Mouse (Mus musculus): ENCODE data around the gene Camkk1. TPM values are rescaled to one million over a fixed set of nuclear protein-coding genes. Genes with fewer than 3 reads are reported as not detected.

Gene Camkk1
- polyA plus RNA-seq (2015; fragmentation: Nextera tagmentation; extraction: Ambion mirVana): 7.7 and 7.8 TPM in 2 replicates

- H3K4me2 ChIP-seq: peak within 1 kb of the TSS; percentile 97
- ATAC-seq (ENCODE audit: borderline replicate concordance, extremely low read depth, low FRiP score, low TSS enrichment): peak; percentile 96
- no peaks in the 10 kb centered on the region for H3K9me3 ChIP-seq
- 1% methylated on average over 57 of the region's 57 CpGs for whole genome bisulfite sequencing
- H3K4me1 ChIP-seq: peaks cover 36% of the 10 kb centered on the region
- peak within 1 kb of the TSS; percentile 41; the same call in 1 of the 2 replicates for H3K27ac ChIP-seq
- no peaks in the 10 kb centered on the region for H3K36me3 ChIP-seq
- peaks cover 36% of the 10 kb centered on the region for H3K27me3 ChIP-seq
- H3K4me3 ChIP-seq: peak within 1 kb of the TSS; percentile 64
- H3K9ac ChIP-seq: peak within 1 kb of the TSS; percentile 42
Observed at GRCm38 (mm10) chr11:73018471-73019146, at the start of gene Camkk1. Camkk1 (plus strand) TSS chr11:73019008.

GRCm38 (mm10) chr11:72974995-72975503, 43.8 kb upstream of the Camkk1 start:
- WGBS: 77% methylated on average over 13 of the region's 13 CpGs
- Histone ChIP-seq H3K27ac (no peak overlapping the region), H3K4me2 (no peak overlapping the region), H3K4me1 (no peaks in the 10 kb centered on the region), H3K9me3 (no peaks in the 10 kb centered on the region), H3K4me3 (no peak overlapping the region), H3K27me3 (no peaks in the 10 kb centered on the region), H3K36me3 (no peaks in the 10 kb centered on the region), H3K9ac (no peak overlapping the region)
- no peak for ATAC-seq (ENCODE audit: borderline replicate concordance, extremely low read depth, low FRiP score, low TSS enrichment)

- H3K9ac ChIP-seq: no peak overlapping the region
- H3K27me3 ChIP-seq: no peaks in the 10 kb centered on the region
- no peaks in the 10 kb centered on the region for H3K9me3 ChIP-seq
- no peaks in the 10 kb centered on the region for H3K4me1 ChIP-seq
- 84% methylated on average over 9 of the region's 9 CpGs for WGBS
- H3K4me3 ChIP-seq: no peak overlapping the region
- no peaks in the 10 kb centered on the region for H3K36me3 ChIP-seq
- no peak overlapping the region for H3K4me2 ChIP-seq
- no peak for ATAC-seq (ENCODE audit: borderline replicate concordance, extremely low read depth, low FRiP score, low TSS enrichment)
- H3K27ac ChIP-seq: no peak overlapping the region
Observed at GRCm38 (mm10) chr11:72982516-72982915, 36.3 kb upstream of the Camkk1 start.

GRCm38 (mm10) chr11:72983283-72983682, 35.5 kb upstream of the Camkk1 start:
- Histone ChIP-seq H3K27me3 (no peaks in the 10 kb centered on the region), H3K27ac (no peak overlapping the region), H3K4me2 (no peak overlapping the region), H3K9ac (no peak overlapping the region), H3K36me3 (no peaks in the 10 kb centered on the region), H3K4me1 (no peaks in the 10 kb centered on the region), H3K9me3 (no peaks in the 10 kb centered on the region), H3K4me3 (no peak overlapping the region)
- ATAC-seq (ENCODE audit: borderline replicate concordance, extremely low read depth, low FRiP score, low TSS enrichment): no peak
- 41% methylated on average over 5 of the region's 5 CpGs for WGBS

GRCm38 (mm10) chr11:72986745-72987144, 32.1 kb upstream of the Camkk1 start:
- 75% methylated on average over 5 of the region's 5 CpGs for WGBS
- ATAC-seq (ENCODE audit: borderline replicate concordance, extremely low read depth, low FRiP score, low TSS enrichment): no peak
- Histone ChIP-seq H3K9me3 (no peaks in the 10 kb centered on the region), H3K4me2 (no peak overlapping the region), H3K36me3 (no peaks in the 10 kb centered on the region), H3K4me1 (peaks cover 24% of the 10 kb centered on the region), H3K9ac (no peak overlapping the region), H3K4me3 (no peak overlapping the region), H3K27ac (no peak overlapping the region), H3K27me3 (no peaks in the 10 kb centered on the region)

GRCm38 (mm10) chr11:72987234-72987633, 31.6 kb upstream of the Camkk1 start:
- Histone ChIP-seq H3K36me3 (no peaks in the 10 kb centered on the region), H3K4me3 (no peak overlapping the region), H3K27ac (no peak overlapping the region), H3K4me2 (no peak overlapping the region), H3K9ac (no peak overlapping the region), H3K9me3 (no peaks in the 10 kb centered on the region), H3K27me3 (no peaks in the 10 kb centered on the region), H3K4me1 (peaks cover 29% of the 10 kb centered on the region)
- ATAC-seq (ENCODE audit: borderline replicate concordance, extremely low read depth, low FRiP score, low TSS enrichment): no peak
- 51% methylated on average over 5 of the region's 5 CpGs for WGBS

- WGBS: 52% methylated on average over 5 of the region's 5 CpGs
Observed at GRCm38 (mm10) chr11:72987807-72988206, 31.0 kb upstream of the Camkk1 start.

GRCm38 (mm10) chr11:72989044-72989443, 29.8 kb upstream of the Camkk1 start:
- WGBS: 73% methylated on average over 6 of the region's 6 CpGs
- H3K9me3 ChIP-seq: no peaks in the 10 kb centered on the region
- peaks cover 36% of the 10 kb centered on the region for H3K4me1 ChIP-seq
- H3K27me3 ChIP-seq: no peaks in the 10 kb centered on the region
- no peak overlapping the region for H3K4me2 ChIP-seq
- no peak overlapping the region for H3K4me3 ChIP-seq
- no peak for ATAC-seq (ENCODE audit: borderline replicate concordance, extremely low read depth, low FRiP score, low TSS enrichment)
- peak overlapping the region; percentile 50 for H3K27ac ChIP-seq
- H3K9ac ChIP-seq: no peak overlapping the region
- H3K36me3 ChIP-seq: no peaks in the 10 kb centered on the region

More at GRCm38 (mm10) chr11:72987807-72988206, 31.0 kb upstream of the Camkk1 start:
- Histone ChIP-seq H3K27me3 (no peaks in the 10 kb centered on the region), H3K4me2 (no peak overlapping the region), H3K27ac (no peak overlapping the region), H3K9me3 (no peaks in the 10 kb centered on the region), H3K4me3 (no peak overlapping the region), H3K36me3 (no peaks in the 10 kb centered on the region), H3K4me1 (peaks cover 34% of the 10 kb centered on the region), H3K9ac (no peak overlapping the region)
- no peak for ATAC-seq (ENCODE audit: borderline replicate concordance, extremely low read depth, low FRiP score, low TSS enrichment)

- H3K4me2 ChIP-seq: no peak overlapping the region
- no peak for ATAC-seq (ENCODE audit: borderline replicate concordance, extremely low read depth, low FRiP score, low TSS enrichment)
- no peak overlapping the region for H3K4me3 ChIP-seq
- no peaks in the 10 kb centered on the region for H3K27me3 ChIP-seq
- H3K4me1 ChIP-seq: peaks cover 36% of the 10 kb centered on the region
- H3K36me3 ChIP-seq: no peaks in the 10 kb centered on the region
- no peak overlapping the region for H3K27ac ChIP-seq
- WGBS: 78% methylated on average over 9 of the region's 9 CpGs
- no peaks in the 10 kb centered on the region for H3K9me3 ChIP-seq
- no peak overlapping the region for H3K9ac ChIP-seq
Observed at GRCm38 (mm10) chr11:72990688-72991087, 28.1 kb upstream of the Camkk1 start.

- Histone ChIP-seq H3K4me2 (no peak overlapping the region), H3K4me1 (peaks cover 36% of the 10 kb centered on the region), H3K27ac (peak overlapping the region; percentile 7; the same call in 1 of the 2 replicates), H3K36me3 (no peaks in the 10 kb centered on the region), H3K9me3 (no peaks in the 10 kb centered on the region), H3K4me3 (no peak overlapping the region), H3K27me3 (no peaks in the 10 kb centered on the region), H3K9ac (no peak overlapping the region)
- ATAC-seq (ENCODE audit: borderline replicate concordance, extremely low read depth, low FRiP score, low TSS enrichment): peak; percentile 72; the same call in 1 of the 2 replicates
- 31% methylated on average over 9 of the region's 9 CpGs for WGBS
Observed at GRCm38 (mm10) chr11:72991961-72992360, 26.8 kb upstream of the Camkk1 start.

GRCm38 (mm10) chr11:72996346-72996745, 22.5 kb upstream of the Camkk1 start:
- no peak overlapping the region for H3K27ac ChIP-seq
- no peak overlapping the region for H3K4me2 ChIP-seq
- H3K9ac ChIP-seq: no peak overlapping the region
- peaks cover 31% of the 10 kb centered on the region for H3K4me1 ChIP-seq
- H3K36me3 ChIP-seq: no peaks in the 10 kb centered on the region
- H3K27me3 ChIP-seq: no peaks in the 10 kb centered on the region
- no peak for ATAC-seq (ENCODE audit: borderline replicate concordance, extremely low read depth, low FRiP score, low TSS enrichment)
- H3K9me3 ChIP-seq: no peaks in the 10 kb centered on the region
- no peak overlapping the region for H3K4me3 ChIP-seq
- 53% methylated on average over 6 of the region's 6 CpGs for WGBS

GRCm38 (mm10) chr11:72996781-72997180, 22.0 kb upstream of the Camkk1 start:
- H3K9me3 ChIP-seq: no peaks in the 10 kb centered on the region
- H3K4me2 ChIP-seq: no peak overlapping the region

More at GRCm38 (mm10) chr11:72996781-72997180, 22.0 kb upstream of the Camkk1 start:
- Histone ChIP-seq H3K9ac (no peak overlapping the region), H3K27ac (no peak overlapping the region), H3K4me1 (peaks cover 28% of the 10 kb centered on the region), H3K36me3 (no peaks in the 10 kb centered on the region), H3K4me3 (no peak overlapping the region), H3K27me3 (no peaks in the 10 kb centered on the region)
- ATAC-seq (ENCODE audit: borderline replicate concordance, extremely low read depth, low FRiP score, low TSS enrichment): no peak
- WGBS: 86% methylated on average over 2 of the region's 2 CpGs
